Mouse (Mus musculus) lung, postnatal 0 days (tissue): ENCODE results near the gene Cers6. TPM values are rescaled to one million over a fixed set of nuclear protein-coding genes. Genes with fewer than 3 reads are reported as not detected.
A peak's percentile ranks its signal among the peaks of the same experiment; 100 is the strongest.

Experiments
- ATAC-seq: fragments of 200-750 bp; cut with Nextera tagmentation; 2 replicates; pipeline ENCODE4 v1.8.0; 2017; ENCODE audit warnings: moderate library complexity
- DNase-seq: peaks from one replicate; pipeline ENCODE4 v3.0.0-alpha.2; 2016; ENCODE audit warnings: low spot score
- H3K27ac ChIP-seq: fragments of 300-500 bp; sonication (generic); 2 replicates; pipeline ENCODE4 v1.5.1; 2014; ENCODE audit warnings: antibody characterized with exemption, mild to moderate bottlenecking, low read length, mixed read lengths
- H3K27me3 ChIP-seq: fragments of 300-500 bp; sonication (generic); replicated peaks from 2 replicates; pipeline ENCODE4 v1.6.1; 2014; ENCODE audit warnings: low read length, mixed read lengths; ENCODE audit not compliant: insufficient read depth
- H3K36me3 ChIP-seq: fragments of 300-500 bp; sonication (generic); 2 replicates; pipeline ENCODE4 v1.6.1; 2014; ENCODE audit warnings: low read length, mixed read lengths; ENCODE audit not compliant: insufficient read depth
- H3K4me1 ChIP-seq: fragments of 300-500 bp; sonication (generic); 2 replicates; pipeline ENCODE4 v1.6.1; 2014; ENCODE audit warnings: antibody characterized with exemption, low read depth, low read length, mixed read lengths; ENCODE audit not compliant: insufficient read depth
- H3K4me2 ChIP-seq: fragments of 300-500 bp; sonication (generic); replicated peaks from 2 replicates; pipeline ENCODE4 v1.6.1; 2014; ENCODE audit warnings: low read depth, mild to moderate bottlenecking, low read length, moderate library complexity, mixed read lengths
- H3K4me3 ChIP-seq: fragments of 300-500 bp; sonication (generic); 2 replicates; pipeline ENCODE4 v1.5.1; 2014; ENCODE audit warnings: low read depth, low read length
- H3K9ac ChIP-seq: fragments of 300-500 bp; sonication (generic); replicated peaks from 2 replicates; pipeline ENCODE4 v1.6.1; 2014; ENCODE audit warnings: low read depth, mild to moderate bottlenecking
- H3K9me3 ChIP-seq: fragments of 300-500 bp; sonication (generic); 2 replicates; pipeline ENCODE4 v1.6.1; 2016; ENCODE audit warnings: low read length, mixed read lengths
- CTCF ChIP-seq: IDR thresholded peaks from 2 replicates; pipeline ENCODE4 v1.5.1; 2016; ENCODE audit warnings: antibody characterized with exemption, mild to moderate bottlenecking
- EP300 ChIP-seq: IDR thresholded peaks from 2 replicates; pipeline ENCODE4 v1.6.1; 2016; ENCODE audit warnings: antibody characterized with exemption, mild to moderate bottlenecking, control low read depth
- WGBS: fragments of 180-500 bp; shearing (Covaris S2); extraction: QIAGEN DNeasy Blood & Tissue Kit; methylation state at CpG from one replicate; pipeline ENCODE4 v1.1.7; 2014; 5-methylcytosine and 5-hydroxymethylcytosine counted together
- polyA plus RNA-seq: library from polyadenylated mRNA; unstranded; fragments of >200 nt; fragmentation: Nextera tagmentation; extraction: Ambion mirVana; gene quantifications from 2 replicates; pipeline ENCODE4 v1.2.1, GENCODE M21; 2015

Cers6 gene
- 9.6 and 11.4 TPM in 2 replicates for polyA plus RNA-seq

DNA sequence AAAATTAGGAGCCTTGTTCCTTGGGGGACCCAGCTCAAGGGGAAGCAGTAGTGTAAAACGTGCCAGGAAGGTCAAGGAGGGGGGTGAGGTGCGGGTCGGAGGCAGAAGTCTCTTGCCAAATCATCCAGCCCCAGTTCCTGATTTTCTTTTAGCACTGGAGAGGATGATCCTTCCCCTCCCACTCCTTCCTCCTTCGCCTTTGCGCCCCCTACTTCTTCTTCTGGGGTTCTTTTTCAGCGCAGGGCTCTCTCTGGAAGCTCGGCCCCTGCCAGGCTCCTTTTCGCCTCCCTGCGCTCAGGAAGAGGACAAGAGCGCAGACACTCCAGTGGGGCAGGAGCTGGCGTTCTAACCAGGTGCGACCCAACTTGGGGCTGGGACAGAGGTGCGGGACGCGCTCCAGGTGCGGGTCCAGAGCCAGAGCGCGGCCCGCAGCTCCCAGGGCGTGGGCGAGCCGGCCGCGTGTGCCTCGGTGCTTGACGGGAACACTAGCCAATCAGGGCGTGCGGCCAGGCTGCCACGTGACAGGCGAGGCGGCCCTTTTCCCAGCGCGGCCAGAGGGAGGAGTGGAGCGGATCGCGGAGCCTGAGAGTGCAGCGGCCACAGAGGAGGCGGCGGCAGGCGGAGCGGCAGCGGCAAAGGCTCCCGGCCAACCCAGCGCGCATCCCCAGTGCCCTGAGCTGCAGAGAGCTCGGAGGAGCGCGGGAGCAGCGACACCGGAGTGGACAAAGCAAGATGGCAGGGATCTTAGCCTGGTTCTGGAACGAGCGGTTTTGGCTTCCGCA, at the start of gene Cers6:
Gene Cers6, plus strand, starts transcription at position 538 of the 782 bp plus-strand sequence.
- Histone ChIP-seq H3K27ac (peak within 1 kb of the TSS; percentile 47), H3K27me3 (no peaks in the 10 kb centered on the region), H3K9ac (peak within 1 kb of the TSS; percentile 50), H3K36me3 (no peaks in the 10 kb centered on the region), H3K9me3 (no peaks in the 10 kb centered on the region), H3K4me2 (peak within 1 kb of the TSS; percentile 99), H3K4me1 (0 out of 2 replicates have a peak, but pooled peaks cover 5% of the 10 kb centered on the region), H3K4me3 (peak within 1 kb of the TSS; percentile 71)
- TF ChIP-seq CTCF, result peak; percentile 54
- TF ChIP-seq EP300, result no peak
- under 1% methylated on average over 52 of the region's 53 CpGs for WGBS
- DNase-seq (peak; percentile 98), ATAC-seq (peak; percentile 99)

- Histone ChIP-seq H3K36me3 (no peaks in the 10 kb centered on the region), H3K9ac (no peak overlapping the region), H3K4me2 (no peak overlapping the region), H3K4me1 (no peaks in the 10 kb centered on the region), H3K4me3 (no peak overlapping the region), H3K27ac (no peak overlapping the region), H3K27me3 (no peaks in the 10 kb centered on the region), H3K9me3 (no peaks in the 10 kb centered on the region)
- 57% methylated on average over 2 of the region's 2 CpGs for WGBS
- ATAC-seq (peak; percentile 80), DNase-seq (peak; percentile 80)
- TF ChIP-seq EP300, result peak; percentile 45
- TF ChIP-seq CTCF, result 0 out of 2 replicates have a peak, but pooled peaks have one; percentile 6
Measured at GRCm38 (mm10) chr2:68814409-68814808, 46.8 kb upstream of the Cers6 start.

DNA sequence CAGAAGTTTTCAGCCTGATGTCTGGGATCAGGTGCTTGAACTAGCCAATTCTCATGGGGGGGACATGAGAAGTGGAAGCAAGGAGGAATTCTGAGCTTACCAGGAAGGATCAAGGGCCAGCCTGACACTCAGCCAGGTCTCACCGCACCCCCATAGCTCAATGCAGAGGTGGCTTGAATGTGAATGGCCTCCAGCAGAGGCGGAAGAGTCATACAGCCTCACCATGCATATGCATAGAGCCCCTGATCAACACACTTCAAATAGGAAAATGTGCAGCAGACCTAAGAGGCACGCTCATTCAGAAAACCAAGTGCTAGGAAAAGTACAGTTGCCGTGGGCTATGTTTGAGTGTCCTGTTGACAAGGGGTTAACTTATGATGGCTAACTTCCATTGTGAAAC, 42.2 kb upstream of the Cers6 start:
- H3K9me3 ChIP-seq, result no peaks in the 10 kb centered on the region
- DNase-seq (no peak), ATAC-seq (no peak)
- H3K36me3 ChIP-seq, result no peaks in the 10 kb centered on the region
- no peak overlapping the region for H3K4me2 ChIP-seq
- no peaks in the 10 kb centered on the region for H3K4me1 ChIP-seq
- 75% methylated on average over 4 of the region's 4 CpGs for WGBS
- H3K27me3 ChIP-seq, result no peaks in the 10 kb centered on the region
- H3K4me3 ChIP-seq, result no peak overlapping the region
- no peak overlapping the region for H3K27ac ChIP-seq
- TF ChIP-seq EP300, result no peak
- TF ChIP-seq CTCF, result no peak
- H3K9ac ChIP-seq, result no peak overlapping the region

DNA sequence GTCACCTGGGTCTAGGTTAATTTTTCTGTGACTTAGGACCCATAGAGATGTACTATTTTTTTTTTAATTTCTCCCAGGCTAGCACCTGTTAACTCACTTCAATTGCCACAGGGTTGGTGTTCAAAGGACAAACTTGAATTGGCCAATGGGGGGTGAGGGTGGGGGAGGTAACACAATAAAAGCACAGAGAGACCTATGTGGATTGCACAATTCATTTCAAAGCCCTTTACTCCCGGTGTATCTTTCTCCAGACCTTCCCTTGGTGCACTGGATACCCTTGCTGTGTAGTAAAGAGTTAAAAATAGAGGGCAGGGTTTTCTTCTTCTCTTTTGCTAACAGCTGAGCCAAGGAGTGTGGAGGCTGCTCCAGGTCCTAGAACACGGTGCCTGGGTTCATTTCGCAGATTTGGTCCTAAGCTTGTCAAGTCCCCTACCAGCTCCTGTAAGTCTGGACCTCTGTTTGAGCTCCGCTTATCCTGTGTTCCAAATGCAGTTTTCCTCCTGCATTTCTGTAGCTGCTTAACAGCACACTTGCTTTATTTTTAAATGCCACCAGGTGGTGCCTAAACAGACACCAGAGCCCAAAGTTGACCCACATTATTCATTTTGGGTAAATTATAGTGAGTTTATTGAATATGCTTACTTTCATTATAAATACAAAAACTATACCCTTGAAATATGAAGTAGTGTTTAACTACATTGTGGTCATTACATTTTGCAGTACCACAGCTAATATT, 38.9 kb upstream of the Cers6 start:
- Histone ChIP-seq H3K4me2 (no peak overlapping the region), H3K27ac (no peak overlapping the region), H3K4me3 (no peak overlapping the region), H3K4me1 (no peaks in the 10 kb centered on the region), H3K9ac (no peak overlapping the region), H3K27me3 (no peaks in the 10 kb centered on the region), H3K9me3 (no peaks in the 10 kb centered on the region), H3K36me3 (no peaks in the 10 kb centered on the region)
- WGBS, result 69% methylated on average over 4 of the region's 4 CpGs
- no peak for TF ChIP-seq EP300
- peak; percentile 44 for TF ChIP-seq CTCF
- DNase-seq, result no peak
- no peak for ATAC-seq

DNA sequence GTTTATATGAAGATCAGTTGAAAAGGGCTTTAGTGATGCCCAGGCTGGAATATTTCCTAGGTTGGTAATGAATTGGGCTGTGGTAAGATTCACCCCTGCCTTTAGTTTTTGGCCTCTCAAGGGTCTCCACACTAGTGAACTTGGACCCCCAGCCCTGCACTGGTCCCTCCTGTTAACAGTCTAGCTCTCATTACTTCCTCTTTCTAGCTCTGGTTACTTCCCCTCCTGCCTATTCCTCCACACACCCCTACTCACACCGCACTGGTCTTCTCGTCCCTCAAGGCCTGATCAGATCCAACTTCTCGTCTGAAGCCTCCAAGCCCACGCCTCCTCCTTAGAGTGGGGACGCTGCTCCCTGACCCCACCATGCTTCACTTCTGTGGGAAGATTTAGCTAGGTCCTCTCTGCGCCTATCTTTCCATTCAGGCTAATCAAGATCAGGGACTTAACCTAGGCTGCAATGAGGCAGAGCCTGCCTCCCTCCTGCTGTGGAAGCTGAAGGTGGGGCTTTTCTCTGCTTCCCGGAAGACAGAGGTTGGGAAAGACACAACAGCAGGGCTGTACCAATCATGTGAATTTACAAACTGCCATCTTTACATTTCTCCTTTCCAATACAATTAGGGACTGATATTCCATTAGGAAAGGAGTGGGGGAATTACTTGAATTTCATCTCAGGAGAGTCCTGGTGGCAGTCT, 35.8 kb upstream of the Cers6 start:
- no peak overlapping the region for H3K9ac ChIP-seq
- no peak overlapping the region for H3K4me3 ChIP-seq
- H3K27ac ChIP-seq, result no peak overlapping the region
- H3K36me3 ChIP-seq, result no peaks in the 10 kb centered on the region
- H3K4me1 ChIP-seq, result no peaks in the 10 kb centered on the region
- DNase-seq (peak; percentile 33), ATAC-seq (peak; percentile 48; the same call in 1 of the 2 replicates)
- no peak for TF ChIP-seq CTCF
- no peak for TF ChIP-seq EP300
- H3K27me3 ChIP-seq, result no peaks in the 10 kb centered on the region
- WGBS, result 70% methylated on average over 7 of the region's 7 CpGs
- no peaks in the 10 kb centered on the region for H3K9me3 ChIP-seq
- no peak overlapping the region for H3K4me2 ChIP-seq

- ATAC-seq (no peak), DNase-seq (no peak)
- H3K27ac ChIP-seq, result no peak overlapping the region
- TF ChIP-seq EP300 (no peak), CTCF (no peak)
- no peaks in the 10 kb centered on the region for H3K4me1 ChIP-seq
- no peaks in the 10 kb centered on the region for H3K27me3 ChIP-seq
- H3K36me3 ChIP-seq, result no peaks in the 10 kb centered on the region
- H3K4me3 ChIP-seq, result no peak overlapping the region
- H3K4me2 ChIP-seq, result no peak overlapping the region
- 79% methylated on average over 5 of the region's 5 CpGs for WGBS
- H3K9me3 ChIP-seq, result no peaks in the 10 kb centered on the region
- no peak overlapping the region for H3K9ac ChIP-seq
Measured at GRCm38 (mm10) chr2:68843330-68843729, 17.9 kb upstream of the Cers6 start.
